Mouse (Mus musculus): Measurements from ENCODE around the gene Retreg3.

DNA sequence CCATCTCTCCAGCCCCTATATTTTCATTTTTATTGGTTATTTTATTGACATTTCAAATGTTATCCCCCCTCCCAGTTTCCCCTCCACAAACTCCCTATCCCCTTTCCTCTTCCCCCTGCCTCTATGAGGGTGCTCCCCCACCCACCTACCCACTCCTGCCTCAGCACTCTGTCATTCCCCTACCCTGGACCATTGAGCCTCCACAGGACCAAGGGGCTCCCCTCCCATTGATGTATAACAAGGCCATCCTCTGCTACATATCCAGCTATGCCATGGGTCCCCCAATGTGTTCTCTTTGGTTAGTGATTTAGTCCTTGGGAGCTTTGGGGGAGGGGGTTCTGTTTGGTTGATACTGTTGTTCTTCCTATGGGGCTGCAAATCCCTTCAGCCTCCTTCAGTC is 35.0 kb upstream of the Retreg3 start:
- TF ChIP-seq CTCF (IDR thresholded peaks at IDR 0.05; ENCODE audit: low read depth, low read length) (no peak), POLR2A (IDR thresholded peaks at IDR 0.05; ENCODE audit: extremely low read depth, insufficient read depth, low read length) (no peak)
